ENCODE assay signal across 11 mouse cellular contexts in the genomic region with DNA sequence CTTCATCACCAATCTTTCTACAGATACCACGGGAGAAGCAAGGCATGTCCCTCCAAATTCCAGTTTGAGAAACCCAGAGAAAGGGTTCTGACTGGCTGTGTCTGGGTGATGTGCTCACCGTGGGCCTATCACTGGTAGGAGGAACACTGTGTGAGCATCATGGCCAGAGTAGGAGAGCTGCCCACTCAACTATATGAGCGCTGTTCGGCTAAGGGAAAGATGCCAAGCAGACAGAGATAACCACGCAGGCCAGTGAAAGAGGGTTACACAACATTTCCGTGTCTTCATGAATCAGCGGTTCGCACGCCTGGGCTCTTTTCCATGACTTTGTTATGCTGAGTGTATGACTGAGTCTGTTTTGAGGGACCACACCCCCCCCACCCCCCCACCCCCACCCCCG.
DNase-seq lines count a peak whose midpoint lies in the region; ATAC-seq and TF ChIP-seq lines count a peak whose summit lies in the region.
"Had no signal": no experiment of that assay in that cellular context is flagged by ENCODE, and none has a peak within 500 bp of the region (broad histone marks: within the 10 kb centered on the region; RNA-seq: fewer than 3 reads in every experiment).

No protein-coding gene starts in this region.

- no peaks in the 10 kb centered on the region for H3K9me3 ChIP-seq in hindbrain, embryonic 13.5 days
- H3K9me3 ChIP-seq in hindbrain, embryonic 12.5 days (replicated peaks), result no peaks in the 10 kb centered on the region
- no peaks in the 10 kb centered on the region for H3K9me3 ChIP-seq in midbrain, embryonic 13.5 days
- H3K9me3 ChIP-seq: megakaryocyte, embryonic 14.5 days had no signal

- TF ChIP-seq POLR2A in kidney, adult 2 months (IDR thresholded peaks at IDR 0.05; ENCODE audit: low read depth, low read length), result no peak

- H3K4me2 ChIP-seq in hindbrain, embryonic 13.5 days, result no peak overlapping the region
- H3K4me2 ChIP-seq in hindbrain, embryonic 12.5 days (replicated peaks), result no peak overlapping the region
- H3K4me2 ChIP-seq in midbrain, embryonic 13.5 days (replicated peaks), result no peak overlapping the region

- H3K4me3 ChIP-seq in kidney, adult 2 months (ENCODE audit: insufficient read depth, low read depth, low read length), result no peak overlapping the region
- H3K4me3 ChIP-seq in hindbrain, embryonic 13.5 days, result no peak overlapping the region
- no peak overlapping the region for H3K4me3 ChIP-seq in hindbrain, embryonic 12.5 days
- no peak overlapping the region for H3K4me3 ChIP-seq in midbrain, embryonic 13.5 days (replicated peaks)
- H3K4me3 ChIP-seq: megakaryocyte, embryonic 14.5 days had no signal

- peaks cover 50% of the 10 kb centered on the region for H3K4me1 ChIP-seq in kidney, adult 2 months (ENCODE audit: control insufficient read depth, insufficient read depth, low read length)
- no peaks in the 10 kb centered on the region; the same call in 1 of the 2 replicates for H3K4me1 ChIP-seq in hindbrain, embryonic 13.5 days (replicated peaks)
- no peaks in the 10 kb centered on the region for H3K4me1 ChIP-seq in hindbrain, embryonic 12.5 days
- no peaks in the 10 kb centered on the region for H3K4me1 ChIP-seq in midbrain, embryonic 13.5 days (replicated peaks)
- H3K4me1 ChIP-seq: megakaryocyte, embryonic 14.5 days had no signal

- ATAC-seq in hindbrain, embryonic 13.5 days (ENCODE audit: low FRiP score), result no peak
- ATAC-seq in hindbrain, embryonic 12.5 days (ENCODE audit: low FRiP score), result no peak
- no peak for ATAC-seq in midbrain, embryonic 13.5 days

- 43% methylated on average over 10 of the region's 10 CpGs for WGBS in kidney, adult 2 months
- WGBS in hindbrain, embryonic 13.5 days, result 91% methylated on average over 10 of the region's 10 CpGs
- 94% methylated on average over 9 of the region's 10 CpGs for WGBS in hindbrain, embryonic 12.5 days
- WGBS in midbrain, embryonic 13.5 days, result 96% methylated on average over 10 of the region's 10 CpGs

- peak; percentile 75 for DNase-seq in kidney, adult 2 months
- DNase-seq in kidney, postnatal 10 days, result no peak
- peak; percentile 59 for DNase-seq in adrenal gland, postnatal 14 days
- DNase-seq in heart, postnatal 25 days (ENCODE audit: low spot score), result peak; percentile 66
- peak; percentile 39 for DNase-seq in lung, postnatal 14 days
- DNase-seq: cerebellum, adult 18-20 months; gastrocnemius, postnatal 36 days had no signal

- intact Hi-C loops in heart, postnatal 25 days (cut with DNase I), result no loop called here

- H3K27me3 ChIP-seq in kidney, adult 2 months (replicated peaks; ENCODE audit: control insufficient read depth, insufficient read depth, low read length), result no peaks in the 10 kb centered on the region
- H3K27me3 ChIP-seq in hindbrain, embryonic 13.5 days, result peaks cover 3% of the 10 kb centered on the region; the same call in 1 of the 2 replicates
- no peaks in the 10 kb centered on the region for H3K27me3 ChIP-seq in hindbrain, embryonic 12.5 days
- H3K27me3 ChIP-seq in midbrain, embryonic 13.5 days, result no peaks in the 10 kb centered on the region

- no peak for TF ChIP-seq CTCF in kidney, adult 2 months (conservative IDR thresholded peaks at IDR 0.05; ENCODE audit: insufficient read depth, insufficient read length, low read depth, low read length)

- H3K27ac ChIP-seq in kidney, adult 2 months (ENCODE audit: insufficient read depth, low read depth, low read length), result peak overlapping the region; percentile 55
- H3K27ac ChIP-seq in hindbrain, embryonic 13.5 days, result no peak overlapping the region
- no peak overlapping the region for H3K27ac ChIP-seq in hindbrain, embryonic 12.5 days
- H3K27ac ChIP-seq in midbrain, embryonic 13.5 days, result no peak overlapping the region

- no peaks in the 10 kb centered on the region for H3K36me3 ChIP-seq in kidney, adult 2 months (ENCODE audit: control insufficient read depth, insufficient read depth, low read length)
- H3K36me3 ChIP-seq in hindbrain, embryonic 13.5 days, result no peaks in the 10 kb centered on the region
- H3K36me3 ChIP-seq in hindbrain, embryonic 12.5 days, result no peaks in the 10 kb centered on the region
- H3K36me3 ChIP-seq in midbrain, embryonic 13.5 days, result no peaks in the 10 kb centered on the region

- H3K9ac ChIP-seq in hindbrain, embryonic 13.5 days, result no peak overlapping the region
- H3K9ac ChIP-seq in hindbrain, embryonic 12.5 days, result no peak overlapping the region
- no peak overlapping the region for H3K9ac ChIP-seq in midbrain, embryonic 13.5 days (replicated peaks)
